Mouse (Mus musculus) embryo, embryonic 10 days (tissue): ENCODE results near the gene Tac4.

Experiments used
- DNase-seq: peaks from one replicate; pipeline ENCODE4 v3.0.0-alpha.2; 2015; ENCODE audit warnings: low spot score

Tac4 gene

DNA sequence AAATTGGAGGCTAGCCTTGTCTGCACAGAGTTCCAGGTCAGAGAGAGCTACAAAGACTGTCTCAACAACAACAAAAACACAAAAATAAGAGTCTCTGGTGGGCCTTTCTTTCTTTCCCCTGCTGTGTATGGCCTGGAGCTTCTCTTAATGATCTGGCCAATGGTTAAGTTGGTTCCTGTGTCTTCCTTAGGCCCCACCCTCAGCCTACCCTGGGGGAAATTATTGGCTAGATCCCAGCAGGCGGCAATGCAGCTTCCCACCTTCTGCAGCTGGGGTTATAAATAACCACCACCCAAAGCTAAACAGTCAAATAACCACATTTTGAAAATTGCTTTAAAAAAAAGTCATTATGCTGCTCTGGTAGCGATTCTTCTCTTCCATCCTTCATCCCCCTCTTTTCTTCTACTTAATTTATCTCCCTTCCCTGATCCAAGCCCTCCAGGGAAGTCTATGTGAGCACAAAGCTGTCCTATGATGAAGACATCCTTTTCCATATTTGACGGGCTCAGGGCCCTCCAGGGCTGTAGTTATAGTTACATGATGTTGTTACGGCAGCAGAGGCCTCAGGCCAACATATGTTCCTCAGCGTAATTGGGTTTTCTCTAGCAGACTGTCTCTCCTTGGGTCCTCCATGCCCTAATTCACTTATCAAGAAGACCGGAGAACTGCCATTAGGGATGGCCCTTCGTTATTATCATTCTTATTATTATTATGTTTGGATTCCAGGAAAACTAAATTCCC lies 54.1 kb downstream of the Tac4 start:
- DNase-seq = no peak

DNA sequence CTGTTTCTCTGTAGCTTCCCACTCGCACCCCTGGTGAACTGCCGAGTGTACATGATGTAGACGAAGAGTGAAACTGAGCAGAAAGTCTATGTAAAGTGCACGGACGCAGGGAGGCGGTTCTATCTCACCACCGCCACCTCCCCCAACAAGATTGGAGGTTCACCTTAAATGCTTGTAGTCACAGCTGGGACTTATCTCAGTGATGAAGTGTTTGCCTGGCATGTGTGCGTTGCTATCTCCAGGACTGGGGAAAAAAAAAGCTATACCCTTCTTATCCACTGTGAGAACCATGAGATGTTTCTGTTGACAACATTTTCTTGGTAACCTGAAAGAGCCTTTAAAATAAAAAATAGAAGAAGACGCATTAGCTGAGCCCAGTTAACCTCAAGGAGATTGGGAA lies 56.8 kb downstream of the Tac4 start:
- DNase-seq = no peak
